Mouse (Mus musculus) cerebellum, adult (tissue): ENCODE data around the gene Tspan8.

Experiments used
- ATAC-seq: cut with Nextera tagmentation; 2 replicates; pipeline ENCODE4 v1.9.2; 2017; ENCODE audit warnings: mild to moderate bottlenecking, moderate library complexity, mixed read lengths; ENCODE audit not compliant: insufficient number of reproducible peaks, low FRiP score, low TSS enrichment

Tspan8 gene

DNA sequence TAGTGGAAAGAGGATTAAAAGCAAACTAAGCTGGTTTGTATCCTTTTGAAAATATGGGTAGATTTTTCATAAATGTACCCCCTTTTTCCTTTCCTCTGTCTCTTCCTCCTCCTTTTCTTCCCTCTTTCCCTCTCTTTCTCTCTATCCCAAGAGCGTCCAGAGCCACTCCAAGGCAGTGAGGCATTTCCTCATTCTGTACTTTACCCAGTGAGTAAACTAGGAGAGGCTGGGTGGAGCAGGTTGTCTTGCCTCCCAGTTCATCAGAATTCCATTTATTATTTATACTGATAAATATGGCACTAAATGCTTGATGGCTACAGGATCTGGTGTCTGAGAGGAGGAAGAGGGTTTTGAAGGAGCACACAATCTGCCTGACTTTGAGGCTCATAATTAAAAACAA, 13.1 kb downstream of the Tspan8 start:
- no peak for ATAC-seq

DNA sequence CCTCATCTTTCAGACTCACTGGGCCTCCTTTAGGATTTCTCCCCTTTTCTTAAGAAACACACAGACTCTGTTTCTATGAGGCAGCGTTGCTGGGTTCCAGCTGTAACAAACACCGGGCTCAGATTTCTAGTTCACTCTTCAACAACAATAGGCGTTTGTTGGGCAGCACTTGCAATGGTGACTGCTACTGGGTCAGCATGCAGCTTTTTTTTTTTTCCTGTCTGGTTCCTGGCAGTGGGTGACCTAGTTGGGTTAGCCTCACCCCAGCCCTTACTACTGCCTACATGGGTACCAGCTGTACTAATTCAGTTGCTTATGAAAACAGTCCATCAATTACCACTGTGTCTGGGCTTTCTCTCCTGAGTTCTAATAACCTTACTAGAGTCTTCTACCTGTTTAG, 14.1 kb downstream of the Tspan8 start:
- no peak for ATAC-seq

DNA sequence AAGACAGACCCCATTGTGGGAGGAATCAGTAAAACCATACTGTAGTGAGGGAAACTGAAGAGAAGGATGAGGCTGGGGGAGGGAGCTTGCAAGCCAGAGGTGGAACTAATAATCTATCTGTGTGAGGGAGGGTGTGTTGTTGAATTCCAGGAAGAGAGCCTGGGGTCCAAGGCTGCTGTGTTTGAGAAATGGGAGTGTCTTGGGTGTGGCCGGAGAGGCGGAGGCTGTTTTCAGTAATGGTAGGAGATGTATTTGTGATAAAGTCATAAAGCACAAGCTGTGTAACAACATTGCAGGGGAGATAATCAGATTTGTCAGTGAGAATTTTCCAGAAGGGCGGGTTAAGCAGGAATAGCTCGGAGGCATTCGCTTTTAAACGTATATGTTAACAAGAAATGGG, 17.4 kb downstream of the Tspan8 start:
- no peak for ATAC-seq

DNA sequence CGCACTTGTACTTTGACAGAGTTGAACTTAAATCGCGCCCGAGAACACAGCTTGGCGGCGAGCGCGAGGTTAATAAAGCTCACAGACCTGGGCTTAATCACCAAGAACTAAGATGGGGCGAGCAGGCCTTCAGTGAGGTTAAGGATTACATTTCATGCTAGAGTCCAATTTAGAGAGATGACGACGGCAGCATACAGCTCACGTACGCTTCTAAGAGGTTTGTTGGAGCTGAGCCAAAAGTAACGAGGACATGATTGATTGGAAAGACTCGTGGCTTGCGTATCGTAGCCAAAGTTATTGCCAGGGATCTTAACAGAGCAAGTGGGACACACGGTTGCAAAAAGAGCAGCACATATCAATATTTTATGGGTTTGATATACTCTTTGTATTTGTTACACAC, 30.3 kb downstream of the Tspan8 start:
- no peak for ATAC-seq

DNA sequence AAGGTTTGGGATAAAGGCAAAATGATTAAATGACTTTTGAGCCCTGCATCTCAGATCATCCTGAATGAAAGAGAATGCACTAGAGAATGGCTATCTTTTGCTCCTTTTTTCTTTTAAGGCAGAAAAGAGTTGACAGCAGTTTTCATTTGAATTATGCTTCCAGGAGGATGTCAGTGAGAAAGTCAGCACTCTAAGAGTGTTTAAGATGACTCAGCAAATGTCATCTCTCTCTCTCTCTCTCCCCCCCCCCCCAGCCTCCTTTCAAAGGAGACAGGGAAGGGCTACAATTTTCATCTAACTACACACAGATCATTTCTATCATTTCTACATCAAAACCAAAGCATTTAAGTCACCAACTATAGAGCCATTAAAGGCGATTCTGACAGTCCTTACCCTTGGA, 31.9 kb downstream of the Tspan8 start:
- no peak for ATAC-seq

- ATAC-seq: no peak
Measured at GRCm38 (mm10) chr10:115860210-115860880, 43.7 kb downstream of the Tspan8 start.

DNA sequence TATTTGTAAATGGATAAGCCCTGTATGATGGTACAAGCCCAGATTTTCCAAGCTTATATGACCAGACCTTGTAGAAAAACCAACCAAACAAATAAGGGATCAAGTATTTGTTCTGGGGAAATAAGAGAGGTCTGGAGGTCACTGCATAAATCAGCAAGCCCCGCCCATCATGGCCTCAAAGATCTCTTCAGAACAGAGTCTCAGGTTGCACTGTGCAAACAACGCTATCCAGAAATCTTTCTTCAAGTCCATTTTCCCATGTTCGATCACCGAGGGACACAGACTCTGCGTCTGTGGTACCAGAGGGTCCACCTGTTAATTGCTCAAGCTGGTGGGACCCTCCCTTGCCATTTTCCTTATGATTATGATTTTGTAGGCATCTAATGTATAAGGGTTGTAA, 45.3 kb downstream of the Tspan8 start:
- ATAC-seq: no peak

GRCm38 (mm10) chr10:115882757-115883156, 66.1 kb downstream of the Tspan8 start:
- ATAC-seq: no peak

- no peak for ATAC-seq
Measured at GRCm38 (mm10) chr10:115891924-115892323, 75.3 kb downstream of the Tspan8 start.

- ATAC-seq: no peak
Measured at GRCm38 (mm10) chr10:115892973-115893372, 76.3 kb downstream of the Tspan8 start.

DNA sequence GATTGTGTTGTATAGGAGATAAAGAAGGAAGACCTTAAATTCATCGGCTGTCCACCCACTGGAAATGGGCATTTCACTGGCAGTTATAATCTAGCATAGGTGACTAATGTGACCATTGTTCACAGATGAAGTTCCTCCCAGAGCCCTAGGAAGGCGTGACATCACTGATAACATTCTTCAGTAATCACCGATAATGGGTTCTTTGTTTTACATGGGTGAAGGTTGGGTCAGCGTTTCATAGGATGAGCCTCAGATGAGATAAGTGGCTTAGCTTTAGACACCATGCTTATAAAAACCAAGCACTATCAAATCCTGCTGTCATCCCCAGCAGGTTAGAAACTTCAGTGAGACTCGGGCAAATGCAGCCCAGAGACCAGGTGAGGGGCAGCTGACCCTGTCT, 77.4 kb downstream of the Tspan8 start:
- ATAC-seq: no peak

DNA sequence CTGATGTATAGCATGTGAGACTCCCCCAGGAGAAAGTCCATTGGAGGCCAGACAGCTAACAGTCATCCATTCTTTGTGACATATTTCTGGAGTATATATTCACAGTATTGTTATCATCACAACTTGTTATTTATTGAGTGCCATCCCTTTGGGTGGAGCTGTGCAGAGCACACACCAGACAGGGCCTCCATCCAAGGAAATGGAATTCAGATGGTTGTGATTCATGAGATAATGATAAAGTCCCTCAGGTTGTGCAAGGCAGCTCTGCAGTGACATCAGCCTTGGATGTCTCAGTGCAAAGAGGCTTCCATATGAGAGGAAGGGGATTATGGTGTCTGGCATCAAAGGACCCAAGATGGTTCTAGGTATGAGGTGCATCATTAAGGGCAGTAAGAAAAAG, 80.1 kb downstream of the Tspan8 start:
- ATAC-seq: no peak

DNA sequence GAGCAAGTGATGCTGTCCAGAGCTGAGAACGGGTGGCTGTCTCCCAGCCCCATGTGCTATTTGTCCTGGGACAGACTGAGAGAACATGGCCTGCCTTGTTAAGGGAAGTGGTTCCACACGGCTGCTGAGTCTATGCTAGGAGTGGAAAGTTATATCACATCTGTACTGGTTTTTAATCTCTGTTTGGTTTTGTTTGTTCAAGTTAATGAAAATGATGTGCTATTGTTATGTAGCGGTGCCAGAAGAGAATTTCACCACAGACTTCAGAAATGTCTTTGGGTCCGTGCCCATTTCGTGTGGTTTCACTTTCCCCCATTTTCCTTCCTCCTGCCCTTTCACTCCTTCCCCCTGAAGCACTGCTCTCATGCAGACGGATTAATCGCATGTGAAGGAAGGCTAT, 80.6 kb downstream of the Tspan8 start:
- no peak for ATAC-seq
